Mouse (Mus musculus) E14TG2a.4 (cell line): ENCODE data around the gene Klc1.

ENCODE experiments used
- CTCF ChIP-seq: conservative IDR thresholded peaks from 2 replicates; pipeline ENCODE4 v1.5.1; 2014; ENCODE audit warnings: low read length
- NANOG ChIP-seq: IDR thresholded peaks from 2 replicates; pipeline ENCODE4 v1.6.1; 2014; ENCODE audit warnings: borderline replicate concordance, low read length, mixed read lengths

DNA sequence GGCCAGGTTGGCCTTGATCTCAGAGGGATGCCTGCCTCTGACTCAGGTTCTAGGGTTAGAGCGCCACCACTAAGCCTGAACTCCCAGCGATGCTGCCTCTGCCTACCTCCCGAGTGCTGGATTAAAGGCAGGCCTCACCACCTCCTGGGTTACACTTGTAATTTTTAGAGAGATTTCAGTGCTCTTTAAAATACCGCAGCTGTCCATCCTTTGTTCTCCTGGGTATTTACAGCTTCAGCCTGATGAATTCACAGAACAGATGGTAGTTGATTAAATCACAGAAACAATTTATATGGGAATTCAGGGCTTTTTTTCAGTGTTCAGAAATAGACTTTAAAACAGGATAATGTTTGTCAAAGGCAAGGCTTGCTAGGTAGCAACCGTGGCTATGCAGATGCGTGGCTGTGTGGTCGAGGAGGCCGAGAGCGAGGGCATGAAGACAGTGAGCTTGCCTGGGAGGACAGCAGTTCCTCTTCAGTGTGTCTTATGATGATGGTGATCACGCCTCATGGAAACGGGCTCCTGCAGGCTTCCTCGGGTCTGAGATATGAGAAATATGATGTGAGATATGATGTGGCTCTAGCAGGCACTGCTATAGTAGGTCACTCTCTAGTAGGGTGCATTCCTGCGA lies 32.9 kb downstream of the Klc1 start:
- TF ChIP-seq CTCF (no peak), NANOG (no peak)
